Mouse (Mus musculus): Measurements from ENCODE around the gene Nrsn1. TPM values are rescaled to one million over a fixed set of nuclear protein-coding genes. Genes with fewer than 3 reads are reported as not detected.

Nrsn1 gene
- polyA plus RNA-seq, 1 experiment = 0.17 TPM

- no peak overlapping the region for H3K4me3 ChIP-seq (ENCODE audit: control insufficient read depth, low read depth, low read length)
- no peak overlapping the region for H3K27ac ChIP-seq (ENCODE audit: control insufficient read depth, insufficient read depth, low read depth, low read length)
- H3K4me1 ChIP-seq (ENCODE audit: control insufficient read depth, insufficient read depth, low read length) = no peaks in the 10 kb centered on the region
- no peaks in the 10 kb centered on the region for H3K27me3 ChIP-seq (ENCODE audit: control insufficient read depth, insufficient read depth, low read length)
- TF ChIP-seq CTCF (IDR thresholded peaks at IDR 0.05; ENCODE audit: control insufficient read depth, insufficient read depth, insufficient replicate concordance, low read depth, low read length) (no peak), POLR2A (IDR thresholded peaks at IDR 0.05; ENCODE audit: control insufficient read depth, low read depth, low read length) (no peak)
- no peaks in the 10 kb centered on the region for H3K36me3 ChIP-seq (ENCODE audit: control insufficient read depth, insufficient read depth, low read length)
These were observed 63.4 kb downstream of the Nrsn1 start for GRCm38 (mm10) chr13:25206950-25207349.

Other genes starting within 250 kb of the Nrsn1 start
- gene Dcdc2a, start 214.5 kb downstream of the Nrsn1 start, polyA plus RNA-seq (2012; rRNA removed) = 3.2 TPM in 2 replicates